Mouse (Mus musculus) ovary, postnatal 10 days (tissue): ENCODE data around the gene Aoc1.
"Not testable (repeated sequence)": the region's sequence is repeated elsewhere in the genome, so short reads cannot be mapped to it uniquely, and the experiment has no call there.

Source experiments
- DNase-seq: peaks from one replicate; pipeline ENCODE4 v3.0.0; 2022; ENCODE audit warnings: low spot score

Aoc1 gene

DNA sequence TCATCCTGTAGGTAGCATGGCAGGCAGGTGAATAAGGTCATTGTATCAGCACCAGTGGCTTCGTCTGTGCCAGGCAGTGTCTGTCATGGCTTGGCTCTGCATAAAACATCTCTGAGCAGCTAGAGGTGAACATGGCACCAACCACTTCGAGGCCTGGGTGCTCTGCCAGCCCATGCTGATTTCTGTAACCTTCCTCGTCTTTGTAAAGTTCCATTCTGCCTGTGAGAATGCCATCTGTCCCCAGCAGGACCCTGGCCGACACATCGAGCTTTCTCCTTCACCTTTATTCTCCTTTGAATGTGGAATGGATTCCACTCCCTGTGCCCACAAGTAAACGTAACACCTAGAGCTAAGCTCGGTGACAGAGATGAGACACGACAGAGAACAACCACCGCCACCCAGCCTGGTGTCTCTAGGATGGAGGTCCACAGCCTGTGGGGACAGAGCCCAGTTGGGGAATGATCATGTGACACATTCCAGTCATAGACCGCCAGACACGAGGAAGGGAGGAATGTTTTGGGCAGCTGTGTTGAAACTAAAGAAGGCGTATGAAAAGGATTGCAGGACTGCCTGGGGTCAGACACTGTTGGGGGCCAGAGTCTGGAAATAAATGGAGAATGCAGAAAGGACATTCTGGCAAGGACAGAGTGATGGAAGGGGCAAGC is 10.9 kb upstream of the Aoc1 start:
- no peak for DNase-seq

DNA sequence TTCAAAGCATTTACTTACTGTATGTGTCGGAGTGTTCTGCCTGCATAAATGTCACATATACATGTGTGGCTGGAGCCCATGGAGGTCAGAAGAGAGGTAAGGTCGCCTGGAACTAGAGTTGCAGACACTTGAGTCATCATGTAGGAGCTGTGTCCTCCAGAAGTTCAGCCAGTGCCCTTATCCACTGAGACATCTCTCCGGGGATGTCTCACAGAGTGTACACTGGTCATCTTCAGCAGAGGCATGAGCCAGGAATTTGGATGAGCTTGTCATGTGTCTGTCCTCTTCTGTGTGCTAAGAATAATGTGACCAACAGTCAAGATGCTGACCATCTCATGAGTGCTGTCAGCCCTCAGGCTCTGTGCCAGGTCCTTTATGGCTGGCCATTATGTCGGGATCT is 9.9 kb upstream of the Aoc1 start:
- DNase-seq = no peak

DNA sequence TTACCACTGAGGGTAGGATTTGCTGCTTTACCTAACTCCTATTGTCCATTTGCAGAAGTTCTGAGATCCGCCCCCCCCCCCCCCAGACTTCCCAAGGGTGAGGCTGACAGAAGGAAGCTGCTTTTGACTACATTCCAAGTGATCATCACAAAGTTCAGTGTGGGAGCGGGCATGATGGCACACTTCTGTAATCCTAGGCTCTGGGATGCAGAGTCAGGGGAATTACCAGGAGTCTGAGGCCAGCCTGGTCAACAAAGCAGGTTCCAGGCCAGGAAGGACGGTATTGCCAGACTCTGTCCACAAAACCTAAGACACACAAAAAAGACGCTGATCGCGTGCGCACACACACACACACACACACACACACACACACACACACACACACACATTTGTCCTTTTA is 9.2 kb upstream of the Aoc1 start:
- no peak for DNase-seq

DNA sequence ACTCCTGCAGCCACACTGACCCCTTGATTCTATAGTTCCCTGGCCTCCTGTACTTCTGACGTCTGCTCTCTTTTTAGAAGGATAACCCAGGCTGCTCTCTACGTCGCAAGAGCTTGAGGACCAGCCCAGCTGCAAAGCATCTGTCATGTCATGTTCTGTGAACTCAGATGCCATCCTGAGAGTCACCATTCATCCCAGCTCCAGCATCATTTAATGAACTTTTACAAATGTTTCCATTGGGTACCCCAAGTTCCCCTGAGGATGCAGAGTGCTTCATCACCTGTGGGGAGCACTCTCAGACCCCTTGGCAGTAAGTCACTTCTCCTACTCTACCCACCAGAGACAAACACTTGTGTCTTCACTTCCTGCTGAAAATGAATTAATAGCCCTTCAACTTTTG is 8.5 kb upstream of the Aoc1 start:
- no peak for DNase-seq

DNA sequence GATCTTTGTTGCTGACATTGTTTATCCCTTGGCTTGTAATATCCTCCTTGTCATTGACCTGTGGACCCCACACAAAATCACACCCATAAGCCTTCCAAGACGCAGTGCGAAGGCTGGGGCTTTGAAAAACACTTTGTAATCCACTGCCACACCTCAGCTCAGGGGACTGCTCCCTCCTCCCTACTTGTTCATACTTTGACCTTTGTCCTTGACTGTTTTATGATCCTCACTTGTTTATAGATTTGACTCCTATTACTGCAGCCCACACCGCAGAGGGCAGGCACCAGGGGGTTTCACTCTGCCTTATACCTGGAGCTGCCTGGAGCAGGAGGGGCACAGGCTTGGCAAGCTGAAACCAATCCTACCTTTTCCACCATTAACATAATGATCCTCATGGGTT is 8.0 kb upstream of the Aoc1 start:
- DNase-seq = no peak

DNA sequence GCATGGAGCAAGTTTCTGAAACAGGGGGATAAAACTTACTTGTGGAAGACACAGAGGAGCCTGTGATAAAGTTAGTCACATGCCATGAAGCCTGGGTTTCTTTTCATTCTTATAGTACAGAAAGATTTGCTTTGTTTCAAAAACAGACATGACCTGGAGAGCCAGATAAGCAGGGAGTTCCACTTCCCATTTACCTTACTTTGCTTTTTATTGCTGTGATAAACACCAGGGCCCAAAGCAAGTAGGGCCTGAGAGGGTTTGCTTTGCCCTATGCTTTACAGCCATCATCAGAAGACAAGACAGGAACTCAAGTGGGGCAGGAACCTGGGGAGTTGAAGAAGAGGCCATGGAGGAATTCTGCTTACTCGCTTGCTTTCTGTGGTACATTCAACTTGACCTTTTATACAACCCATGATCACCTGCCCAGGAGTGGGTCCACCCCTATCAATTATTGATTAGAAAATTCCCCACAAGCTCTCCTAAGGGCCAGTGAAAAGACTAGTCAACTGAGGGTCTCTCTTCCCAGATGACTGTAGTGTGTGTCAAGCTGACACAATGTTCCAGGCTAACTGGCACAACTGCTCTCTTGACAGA is 7.4 kb upstream of the Aoc1 start:
- DNase-seq = no peak

DNA sequence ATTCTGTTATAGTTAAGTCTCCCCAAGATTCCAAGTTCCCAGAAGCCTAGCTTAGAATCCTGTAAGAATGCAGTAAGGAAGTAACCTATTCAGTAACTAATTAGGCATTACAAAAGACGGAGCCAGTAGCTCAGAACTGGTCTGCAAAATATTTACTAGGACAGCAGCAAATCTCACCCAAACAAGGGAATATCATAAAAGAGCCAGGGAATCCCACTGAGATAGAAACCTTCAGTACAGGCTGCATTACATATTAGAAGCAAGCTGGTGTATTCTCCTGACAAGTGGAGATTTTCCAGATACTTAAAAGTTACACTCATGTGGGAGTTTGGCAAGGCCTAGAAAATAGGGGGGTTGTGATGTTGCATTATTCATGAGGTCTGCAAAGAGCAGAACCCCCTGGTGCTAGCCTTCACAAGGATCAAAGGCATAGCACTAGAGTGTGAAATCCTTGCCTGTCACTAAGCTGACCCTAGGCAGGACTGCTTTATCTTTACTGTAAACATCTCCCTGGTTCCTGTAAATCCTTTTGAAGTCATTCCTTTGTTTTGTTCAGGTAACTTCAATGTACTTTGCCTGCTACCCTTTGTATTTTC is 6.2 kb upstream of the Aoc1 start:
- DNase-seq = not testable (repeated sequence)

DNA sequence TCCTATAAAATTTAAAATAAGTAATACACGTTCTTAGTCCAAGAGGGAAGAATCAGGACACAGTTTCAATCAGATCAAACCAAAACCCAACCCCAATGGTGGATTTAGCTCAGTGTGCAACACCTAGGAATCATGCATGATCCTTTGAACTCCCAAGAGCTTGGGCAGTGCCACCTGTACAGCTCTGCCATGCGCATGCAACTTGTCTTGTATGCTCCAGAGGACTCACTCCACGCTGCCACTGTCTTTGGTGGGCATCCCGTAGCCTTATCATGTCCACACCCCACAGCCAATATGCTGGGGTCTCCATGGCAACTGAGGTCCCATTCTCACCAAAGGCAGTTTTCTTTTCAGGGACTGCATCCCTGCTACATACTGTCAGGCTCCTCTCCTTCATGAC is 5.5 kb upstream of the Aoc1 start:
- no peak for DNase-seq

DNA sequence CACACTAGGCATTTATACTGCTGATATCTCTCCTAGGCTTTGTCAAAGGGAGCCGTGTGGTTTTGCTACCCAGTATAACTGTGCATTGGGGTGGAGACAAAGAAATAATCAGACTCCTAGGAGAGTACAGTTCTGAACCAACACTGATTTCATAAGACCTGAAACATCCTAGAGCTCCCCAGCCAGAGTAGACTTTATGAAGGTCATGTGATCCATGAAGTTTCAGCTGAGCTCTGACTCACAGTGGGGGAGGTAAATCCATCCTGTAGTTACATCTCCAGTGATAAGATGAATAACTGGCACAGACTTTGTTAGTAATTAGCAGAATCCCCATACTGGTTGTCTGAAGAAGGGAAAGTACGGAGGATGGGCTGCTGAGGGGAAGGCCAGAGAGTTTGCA is 2.9 kb upstream of the Aoc1 start:
- no peak for DNase-seq

DNA sequence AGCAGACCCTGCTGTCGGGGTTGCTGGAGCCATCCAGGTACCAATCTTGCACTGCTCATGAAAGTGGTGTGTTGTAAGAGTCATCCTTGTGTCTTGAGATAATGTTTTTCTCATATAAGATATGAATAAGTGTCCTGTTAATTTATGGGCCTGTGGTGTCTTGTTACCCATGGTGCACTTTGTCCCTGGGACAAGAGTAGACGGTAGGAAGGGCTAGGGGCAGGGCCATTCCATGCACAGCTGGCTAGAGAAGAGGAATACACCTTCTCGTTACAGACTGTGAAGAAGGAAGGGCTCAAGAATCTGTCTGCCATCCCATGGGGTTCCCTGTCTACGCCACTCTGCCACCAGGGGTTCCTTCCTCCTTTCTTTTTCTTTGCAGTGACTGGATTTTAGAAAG is 1.9 kb downstream of the Aoc1 start:
- DNase-seq = no peak

DNA sequence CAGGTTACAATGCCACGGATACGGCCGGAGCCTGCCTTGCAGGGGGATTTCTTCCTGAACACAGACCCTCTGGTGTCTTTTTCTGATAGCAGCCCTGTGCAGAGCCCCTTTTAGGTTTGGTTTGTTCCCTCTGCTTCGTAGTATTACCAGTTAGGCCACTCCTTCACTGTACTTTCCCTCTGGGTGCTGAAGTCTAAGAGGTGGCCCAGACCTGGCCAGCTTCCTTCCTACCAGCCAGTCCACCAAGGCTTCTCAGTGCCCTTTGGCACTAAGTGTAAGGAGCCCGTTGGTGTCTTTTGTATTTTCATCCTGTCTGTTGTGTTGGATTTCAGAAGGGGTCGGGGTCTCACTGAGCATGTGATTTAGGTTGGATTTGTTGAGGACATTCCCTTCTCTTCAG is 2.8 kb downstream of the Aoc1 start:
- no peak for DNase-seq

DNA sequence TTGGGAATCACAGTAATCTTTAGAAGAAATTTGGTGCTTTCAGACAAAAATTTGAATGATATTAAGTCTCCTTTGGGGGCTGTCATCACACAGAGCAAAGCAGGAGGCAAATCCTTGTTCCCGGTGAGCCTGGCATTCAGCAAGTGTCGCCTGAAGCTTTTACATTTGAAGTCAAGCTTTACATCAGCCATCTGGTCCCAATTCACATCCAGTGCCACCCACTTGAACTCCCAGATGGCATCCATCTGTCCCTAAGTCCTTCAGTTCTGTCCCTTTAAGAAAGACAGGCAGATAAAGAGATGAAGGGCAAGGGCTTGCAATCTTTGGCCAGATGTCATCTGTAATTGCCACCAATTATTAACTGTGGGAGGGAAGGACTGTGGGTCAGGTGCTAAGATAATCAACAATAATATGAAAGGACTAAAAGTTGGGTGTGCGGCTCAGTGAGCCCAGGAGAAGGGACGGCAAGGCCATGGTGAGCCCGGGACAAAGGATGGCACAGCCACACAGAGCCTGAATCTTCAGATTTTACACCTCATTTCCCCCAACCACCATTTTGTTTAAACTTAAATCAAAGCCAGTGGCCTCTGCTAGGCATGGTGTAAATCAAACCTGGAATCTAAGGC is 3.9 kb downstream of the Aoc1 start:
- DNase-seq = no peak

DNA sequence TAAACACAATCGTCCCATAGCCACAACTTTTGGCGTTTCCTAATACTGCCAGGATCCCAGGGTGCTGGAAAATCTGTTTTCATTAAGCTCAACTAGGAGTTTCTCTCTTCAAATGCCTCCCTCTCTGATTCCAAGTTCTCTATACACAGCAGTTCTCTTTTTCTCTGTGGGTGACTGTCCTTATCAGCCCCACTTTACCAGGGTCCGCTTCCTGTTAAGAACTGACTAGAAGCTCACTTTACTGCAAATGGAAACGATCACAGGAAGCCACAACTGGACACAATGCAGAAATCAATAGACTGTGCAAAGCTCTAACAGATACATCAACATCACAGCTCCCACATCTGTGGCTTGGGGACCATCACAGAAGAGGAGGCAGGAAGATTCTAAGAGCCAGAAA is 21.5 kb downstream of the Aoc1 start:
- no peak for DNase-seq

DNA sequence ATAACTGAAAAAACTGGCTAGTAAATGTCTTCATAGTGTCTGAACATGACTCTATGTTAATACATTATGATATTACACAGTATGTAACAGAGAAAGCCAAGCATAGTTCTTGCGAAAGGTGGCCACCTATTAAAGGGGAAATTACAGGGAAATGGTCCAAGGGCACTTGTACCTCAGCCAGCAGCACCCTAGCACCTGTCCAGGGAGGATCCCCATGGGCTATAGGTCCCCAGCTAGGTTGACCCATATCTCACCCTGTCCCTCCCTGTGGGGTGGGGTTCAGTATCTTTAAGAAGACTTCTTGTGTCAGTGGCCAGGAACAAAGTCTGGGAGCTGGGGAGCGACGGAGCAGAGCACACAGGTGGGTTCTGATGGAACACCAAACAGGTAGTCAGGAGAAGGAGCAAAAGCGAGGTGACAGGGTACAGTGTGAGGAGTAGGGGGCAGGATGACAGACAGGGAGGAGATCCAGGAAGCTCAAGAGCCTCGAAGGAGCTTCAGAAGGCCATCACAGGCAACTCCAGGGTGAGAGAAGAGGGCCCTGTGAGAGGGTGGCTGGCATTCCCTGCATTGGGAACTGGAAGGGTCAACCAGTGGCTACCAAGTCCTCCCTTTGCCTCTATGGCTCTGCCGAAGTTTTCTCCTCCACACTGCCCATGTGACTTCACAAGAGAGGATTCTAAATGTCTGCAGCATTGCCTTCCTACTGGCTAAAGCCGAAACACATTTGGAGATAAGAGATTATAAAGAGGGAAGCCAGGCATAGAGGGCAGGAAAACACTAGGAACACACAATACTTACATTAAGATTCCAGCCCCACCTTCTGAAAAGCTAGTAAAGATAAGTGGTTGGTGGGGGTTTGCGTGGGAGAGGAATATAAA is 22.5 kb downstream of the Aoc1 start:
- no peak for DNase-seq

DNA sequence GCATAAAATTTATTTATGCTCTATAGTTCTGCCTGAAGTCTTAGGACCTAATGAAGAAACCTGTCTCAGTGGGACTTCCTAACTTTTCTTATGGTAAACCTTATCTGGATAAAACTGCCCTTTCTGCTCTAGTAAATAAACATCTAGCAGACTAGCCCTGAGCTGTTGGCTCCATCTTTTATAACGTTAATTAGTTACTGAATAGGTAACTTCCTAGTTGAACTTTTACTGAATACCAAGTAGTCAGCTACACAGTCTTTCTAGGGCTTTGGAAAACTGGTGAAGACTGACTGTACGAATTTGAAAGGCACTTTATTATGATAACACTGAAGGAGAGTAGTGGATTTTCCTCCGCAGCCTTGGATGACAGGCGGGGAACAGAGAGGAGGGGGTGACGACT is 23.2 kb downstream of the Aoc1 start:
- no peak for DNase-seq

DNA sequence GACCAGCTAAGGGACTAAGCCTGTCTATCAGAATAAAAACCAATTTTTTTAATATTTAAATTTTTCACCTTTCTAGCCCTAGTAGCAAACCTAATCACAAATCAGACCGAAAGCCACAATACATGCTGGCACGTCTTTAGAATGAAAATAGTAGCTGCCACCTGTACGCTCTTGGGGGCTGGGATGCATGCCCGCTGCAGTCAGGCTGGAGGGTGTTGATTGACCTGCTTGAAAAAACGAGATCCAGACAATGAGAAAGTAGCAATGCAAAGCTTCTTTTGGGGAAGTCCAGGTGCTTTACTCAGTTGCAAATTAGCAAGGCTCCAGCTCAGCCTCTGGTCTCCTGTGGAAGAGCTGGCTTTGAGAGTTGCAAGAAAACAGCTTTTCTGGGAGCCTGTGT is 24.3 kb downstream of the Aoc1 start:
- no peak for DNase-seq

DNA sequence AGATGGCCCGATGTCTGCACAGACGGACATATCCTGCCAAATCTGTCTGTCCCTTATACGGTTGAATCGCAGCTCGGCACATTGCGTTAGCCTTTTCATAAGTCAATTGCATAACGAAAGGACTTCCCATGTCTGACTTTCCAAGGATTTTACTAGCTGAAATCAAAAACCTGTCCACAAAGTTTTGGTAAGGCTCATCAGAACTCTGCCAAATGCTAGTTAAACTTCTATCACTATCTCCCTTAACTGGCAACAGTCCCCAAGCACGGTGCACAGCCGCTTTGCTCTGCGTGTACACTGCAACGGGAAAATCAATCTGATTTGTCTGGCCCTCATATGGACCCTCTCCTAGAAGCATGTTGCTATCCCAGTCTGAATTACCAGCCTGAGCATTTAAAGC is 28.6 kb downstream of the Aoc1 start:
- not testable (repeated sequence) for DNase-seq

DNA sequence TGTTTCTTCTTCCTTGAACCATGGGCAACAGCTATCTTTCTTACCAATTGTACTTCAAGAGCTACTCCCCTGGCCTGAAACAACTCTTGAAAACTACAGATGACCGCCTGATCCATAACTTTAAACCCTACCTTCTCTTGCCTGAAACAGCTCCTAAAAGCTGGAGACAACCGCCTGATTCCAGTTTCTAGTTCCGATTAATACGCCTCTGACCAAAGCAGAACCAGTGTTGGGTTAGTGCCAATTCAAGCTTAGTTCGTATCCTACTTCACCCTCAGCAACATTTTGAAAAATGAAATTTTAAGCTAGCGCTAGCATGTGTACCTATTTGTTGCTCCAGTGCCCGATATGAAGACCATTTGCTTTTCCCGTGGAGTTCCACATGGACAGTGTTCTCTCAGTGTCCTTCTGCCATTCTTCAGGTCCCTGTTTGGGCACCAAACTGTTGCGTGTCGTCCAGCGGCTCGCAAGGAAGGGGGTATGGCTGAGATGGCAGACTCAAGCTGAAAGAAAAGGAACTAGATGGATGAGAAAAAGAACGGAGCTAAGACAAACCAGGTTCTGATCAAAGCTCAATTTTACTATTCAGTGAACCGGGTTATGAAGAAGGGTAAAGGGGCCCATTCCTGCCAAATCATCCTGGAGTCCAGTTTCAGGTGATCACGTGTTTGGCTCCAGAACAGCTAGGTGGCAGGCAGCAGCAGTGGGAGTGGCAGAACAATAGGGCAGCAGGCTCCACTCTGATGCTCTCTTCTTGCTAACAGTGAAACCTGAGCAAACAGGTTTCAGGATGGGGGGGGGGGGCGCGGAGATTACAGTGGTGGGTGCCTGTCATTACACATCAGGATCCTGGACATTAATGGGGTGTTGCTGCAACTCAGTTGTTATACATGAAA is 30.1 kb downstream of the Aoc1 start:
- DNase-seq = no peak

DNA sequence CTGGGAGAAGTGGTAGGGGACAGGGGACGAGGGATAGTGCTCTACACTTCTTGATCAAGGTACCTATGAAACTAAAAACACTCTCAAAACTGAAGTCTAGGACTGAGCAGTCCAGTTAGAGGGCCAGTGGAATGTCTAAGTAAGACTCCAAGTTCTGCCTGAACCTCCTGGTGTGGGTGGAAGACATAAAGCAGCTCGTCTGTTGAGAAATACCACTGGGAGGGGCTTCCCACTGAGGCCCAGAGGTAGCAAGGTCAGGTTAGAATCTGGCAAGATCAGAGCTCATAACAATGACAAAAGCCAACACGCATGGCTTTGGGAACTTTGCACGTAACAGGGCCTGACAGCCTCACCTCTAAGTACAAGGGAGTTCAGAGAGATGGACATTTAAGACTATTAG is 30.7 kb downstream of the Aoc1 start:
- DNase-seq = no peak

DNA sequence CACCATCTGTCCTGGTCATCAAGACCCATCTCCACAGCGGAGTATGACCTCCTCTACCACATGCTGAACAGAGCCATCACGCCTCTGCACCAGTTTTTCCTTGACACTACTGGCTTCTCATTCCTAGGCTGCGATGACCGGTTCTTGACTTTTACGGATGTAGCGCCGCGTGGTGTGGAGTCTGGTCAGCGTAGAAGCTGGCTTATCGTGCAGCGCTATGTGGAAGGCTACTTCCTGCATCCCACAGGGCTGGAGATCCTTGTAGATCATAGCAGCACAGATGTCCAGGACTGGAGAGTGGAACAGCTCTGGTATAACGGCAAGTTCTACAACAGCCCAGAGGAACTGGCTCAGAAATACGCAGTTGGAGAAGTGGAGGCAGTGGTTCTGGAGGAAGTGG is 32.9 kb downstream of the Aoc1 start:
- DNase-seq = no peak

DNA sequence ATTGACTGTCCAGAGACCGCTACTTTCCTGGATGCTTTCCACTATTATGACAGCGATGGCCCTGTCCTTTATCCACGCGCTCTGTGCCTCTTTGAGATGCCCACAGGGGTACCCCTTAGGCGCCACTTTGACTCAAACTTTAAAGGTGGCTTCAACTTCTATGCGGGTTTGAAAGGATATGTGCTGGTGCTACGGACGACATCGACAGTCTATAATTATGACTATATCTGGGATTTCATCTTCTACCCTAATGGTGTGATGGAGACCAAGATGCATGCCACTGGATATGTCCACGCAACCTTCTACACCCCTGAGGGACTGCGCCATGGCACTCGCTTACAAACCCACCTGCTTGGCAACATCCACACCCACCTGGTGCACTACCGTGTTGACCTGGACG is 33.7 kb downstream of the Aoc1 start:
- DNase-seq = no peak

DNA sequence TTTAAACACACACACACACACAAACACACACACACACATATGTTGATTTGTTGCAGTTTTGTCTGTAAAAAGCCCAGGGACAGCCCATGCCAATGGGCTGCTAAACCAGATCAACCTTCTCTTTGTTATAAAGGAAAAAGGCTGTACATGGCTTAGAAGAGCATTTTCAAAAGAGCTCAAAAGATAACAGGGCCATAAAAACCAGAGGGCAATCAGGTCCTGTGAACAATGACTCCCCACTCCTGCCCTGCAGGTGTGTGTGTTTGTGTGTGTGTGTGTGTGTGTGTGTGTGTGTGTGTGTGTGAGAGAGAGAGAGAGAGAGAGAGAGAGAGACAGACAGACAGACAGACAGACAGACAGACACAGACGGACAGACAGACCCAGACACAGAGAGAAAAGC is 36.5 kb downstream of the Aoc1 start:
- no peak for DNase-seq
